Mouse (Mus musculus): ENCODE data around the gene Tmem140.
A peak's percentile ranks its signal among the peaks of the same experiment; 100 is the strongest.

Gene Tmem140

DNA sequence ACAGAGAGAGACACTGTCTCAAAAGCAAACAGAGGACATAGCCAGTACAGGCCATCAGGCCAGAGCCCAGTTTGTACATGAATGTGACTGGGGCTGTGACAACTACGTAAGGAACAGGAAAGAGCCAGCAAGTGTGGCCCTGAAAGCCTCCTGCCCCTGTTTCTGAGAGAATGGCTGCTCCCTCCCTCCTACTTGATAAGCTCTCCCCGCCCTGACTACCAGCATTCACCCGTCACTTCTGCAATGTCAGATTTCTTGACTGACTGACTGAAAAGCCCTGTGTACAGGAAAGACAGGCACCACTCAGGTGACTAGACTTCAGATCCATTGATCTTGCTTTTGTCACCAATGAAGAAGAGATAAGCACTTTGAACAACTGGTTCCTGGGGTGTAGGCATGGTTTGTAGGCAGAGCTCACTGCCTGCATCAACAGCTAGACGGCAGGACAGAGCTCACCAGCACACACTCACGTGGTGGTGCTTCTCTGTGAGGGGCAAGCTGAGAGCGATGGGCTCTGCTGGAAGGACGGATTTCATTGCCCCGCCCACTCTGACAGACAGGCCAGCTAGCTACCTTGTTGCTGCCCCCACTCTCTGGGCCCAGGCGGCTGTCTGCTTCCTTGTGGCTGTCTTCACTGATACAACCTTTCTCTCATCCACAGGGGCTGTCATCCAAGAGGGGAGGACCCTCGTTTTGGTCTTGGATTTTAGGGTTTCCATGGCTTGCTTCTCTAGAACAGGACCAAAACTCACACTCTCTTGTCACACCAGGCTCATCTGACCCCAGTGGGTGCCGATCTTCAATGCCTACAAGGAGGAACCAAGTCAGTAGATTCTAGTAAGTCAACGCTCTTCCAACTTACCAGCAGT lies 13.3 kb downstream of the Tmem140 start:
- DNase-seq (ENCODE audit: low read depth, low spot score) = no peak

DNA sequence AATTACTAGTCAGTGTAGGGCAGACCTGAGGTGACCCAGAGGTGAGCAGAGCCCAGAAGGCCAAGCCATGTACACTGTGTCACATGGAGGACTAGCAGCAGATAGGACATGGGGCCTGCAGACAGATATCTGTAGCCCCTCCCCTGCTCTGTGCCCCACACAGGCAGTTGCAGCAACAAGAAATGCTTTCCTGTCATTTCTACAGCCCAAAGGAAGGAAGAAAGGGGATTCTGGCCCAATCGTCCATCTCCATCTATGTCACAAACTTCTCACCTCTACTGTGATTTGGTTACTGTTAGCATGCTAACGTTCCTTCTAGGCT lies 13.8 kb downstream of the Tmem140 start:
- DNase-seq (ENCODE audit: low read depth, low spot score) = no peak

DNA sequence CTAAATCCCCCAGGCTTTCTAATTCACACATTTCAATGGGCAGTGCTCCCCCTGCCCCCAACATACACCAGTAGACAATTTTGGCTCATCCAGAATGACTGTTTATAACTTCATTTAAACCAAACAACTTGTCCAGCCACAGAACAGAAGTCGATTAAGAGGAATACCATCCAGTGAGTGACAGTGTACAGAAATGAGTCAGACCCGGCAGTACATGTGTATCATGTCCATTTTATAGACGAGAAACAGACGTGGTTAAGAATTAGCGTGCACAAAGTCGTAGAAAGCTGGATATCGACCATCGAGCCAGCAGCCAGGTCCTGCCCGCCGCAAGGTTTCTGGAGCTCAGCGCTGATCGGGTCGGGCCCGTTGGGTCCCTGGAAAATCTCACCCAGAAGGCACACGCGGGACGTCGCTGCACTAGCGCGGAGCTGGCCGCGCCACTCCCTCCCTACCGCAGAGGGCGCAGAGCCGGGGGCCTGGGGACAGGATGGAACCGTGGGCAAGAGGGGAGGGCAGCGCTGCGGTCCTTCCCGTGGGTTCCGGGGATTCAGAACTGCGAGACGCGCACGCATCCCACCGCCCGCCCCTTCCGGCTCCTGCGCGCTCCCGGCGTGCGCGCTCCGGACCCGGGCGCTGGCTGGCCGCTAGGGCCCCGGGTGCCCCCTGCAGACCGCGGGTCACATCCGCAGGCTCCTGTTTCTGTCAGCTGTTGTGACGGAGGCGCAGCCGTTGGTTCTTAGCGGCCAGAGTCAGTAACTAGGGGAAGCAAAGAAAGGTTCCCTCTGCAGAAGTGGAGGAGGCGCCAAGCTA lies 14.8 kb downstream of the Tmem140 start, which contains the start of gene Cyren:
TSS of gene Cyren (minus strand) at position 552 of the 813 bp plus-strand sequence.
- peak; percentile 96 for DNase-seq (ENCODE audit: low read depth, low spot score)

DNA sequence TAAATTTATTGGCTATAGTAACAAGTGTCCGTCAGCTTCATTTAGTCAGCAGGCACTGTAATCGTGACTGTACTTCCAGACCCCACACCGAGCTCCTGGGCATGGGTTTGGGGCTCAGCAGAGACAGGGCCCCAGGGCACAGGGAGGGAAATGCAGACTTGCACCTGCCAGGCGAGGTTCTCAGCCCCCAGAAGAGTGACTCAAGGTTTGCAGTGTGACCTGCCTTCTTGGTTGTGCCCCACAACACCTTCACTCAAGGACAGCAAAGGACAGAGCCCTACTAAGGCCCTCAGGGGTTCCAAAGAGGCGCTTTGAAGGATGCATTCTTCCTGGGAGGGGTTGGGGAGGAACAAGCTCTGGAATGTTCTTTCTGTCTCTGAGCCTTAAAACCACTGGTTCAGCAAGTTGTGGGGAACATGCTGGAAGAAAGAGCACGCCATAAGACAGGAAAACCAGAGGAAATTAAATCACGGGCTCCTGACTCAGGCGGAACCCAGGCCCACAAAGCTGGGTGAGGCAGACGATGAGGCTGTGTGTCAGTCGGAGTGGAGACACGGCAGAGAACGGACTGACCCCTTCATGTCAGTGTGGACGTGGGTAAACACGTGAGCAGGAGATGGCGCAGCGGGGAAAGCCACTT lies 16.3 kb downstream of the Tmem140 start:
- no peak for DNase-seq (ENCODE audit: low read depth, low spot score)

DNA sequence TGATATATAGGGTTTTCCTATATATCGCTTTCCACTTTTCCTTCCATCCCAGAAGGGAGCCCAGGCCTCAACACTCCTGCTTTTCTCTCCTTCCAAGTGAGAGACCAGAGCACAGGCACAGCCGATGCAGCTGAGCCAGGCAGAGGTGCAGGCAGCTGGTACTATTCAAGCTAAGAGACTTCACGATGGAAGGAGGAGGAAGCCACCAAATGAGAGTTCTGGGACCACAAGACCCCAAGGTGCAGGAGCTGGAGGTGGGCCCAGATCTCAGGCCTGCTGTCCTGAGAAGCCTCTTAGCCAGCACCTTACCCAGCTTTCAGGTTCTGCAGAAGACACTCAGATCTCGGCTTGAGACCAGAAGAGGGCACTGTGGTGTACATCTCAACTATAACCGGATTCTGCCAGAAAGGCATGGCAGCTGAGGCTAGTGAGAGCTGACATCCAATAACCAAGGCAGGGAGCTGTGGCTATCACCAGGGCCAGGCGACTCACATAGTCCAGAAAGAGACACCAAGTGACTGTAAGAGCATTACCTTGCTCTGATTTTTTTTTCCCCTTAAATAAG lies 17.0 kb downstream of the Tmem140 start:
- DNase-seq (ENCODE audit: low read depth, low spot score) = peak; percentile 87

DNA sequence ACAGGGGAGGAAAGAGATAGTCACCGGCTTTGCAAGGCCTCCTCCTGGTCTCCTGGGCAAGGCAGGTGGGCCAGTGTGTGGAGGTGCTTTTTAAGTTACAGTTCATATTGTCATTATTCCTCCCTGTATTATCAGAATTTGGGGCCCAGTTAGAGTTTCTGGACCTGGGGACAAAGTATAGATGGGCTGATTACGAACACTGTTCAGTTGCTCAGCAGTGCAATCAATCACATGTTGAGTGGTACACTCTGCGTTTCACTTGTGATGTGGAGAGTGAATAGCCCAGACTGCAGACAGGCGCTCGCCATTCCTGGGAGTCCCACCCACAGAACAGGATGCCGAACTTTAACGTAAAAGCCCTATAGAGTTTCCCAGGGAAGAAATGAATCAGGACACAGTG lies 21.8 kb downstream of the Tmem140 start:
- DNase-seq (ENCODE audit: low read depth, low spot score) = no peak

DNA sequence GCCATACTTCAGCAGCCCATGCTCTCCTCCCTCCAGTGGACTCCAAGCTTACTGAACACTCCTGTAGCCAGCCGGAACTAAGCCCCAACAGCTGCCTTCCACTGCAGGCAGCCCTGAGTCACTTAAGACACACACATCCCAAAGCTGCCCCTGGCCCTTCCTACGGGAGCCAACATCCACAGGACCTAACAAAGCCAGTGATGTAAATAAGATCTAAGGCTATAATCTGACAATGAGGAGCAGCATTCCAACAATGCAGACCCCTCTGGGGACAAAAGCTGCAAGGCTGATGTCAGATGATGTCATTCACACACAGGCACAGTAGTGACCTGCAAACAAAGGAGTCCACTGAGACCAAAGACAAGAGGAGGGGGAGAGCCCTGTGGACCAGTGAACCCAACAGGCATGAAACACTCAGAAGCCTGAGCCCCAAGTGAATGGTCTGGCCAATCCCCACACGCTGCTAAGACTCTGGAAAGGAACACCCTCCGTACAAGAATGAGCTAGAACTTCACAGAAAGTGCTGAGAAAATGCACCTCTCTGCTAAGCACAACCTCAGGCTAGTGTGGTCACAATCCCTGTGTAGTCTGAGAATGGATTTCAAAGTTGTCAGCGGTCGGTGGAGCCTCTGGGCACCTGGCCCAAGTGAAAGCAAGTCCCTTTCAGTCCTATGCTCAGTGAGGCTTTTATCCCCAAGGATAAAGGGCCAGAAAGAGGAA lies 24.3 kb downstream of the Tmem140 start:
- DNase-seq (ENCODE audit: low read depth, low spot score) = peak; percentile 79

DNA sequence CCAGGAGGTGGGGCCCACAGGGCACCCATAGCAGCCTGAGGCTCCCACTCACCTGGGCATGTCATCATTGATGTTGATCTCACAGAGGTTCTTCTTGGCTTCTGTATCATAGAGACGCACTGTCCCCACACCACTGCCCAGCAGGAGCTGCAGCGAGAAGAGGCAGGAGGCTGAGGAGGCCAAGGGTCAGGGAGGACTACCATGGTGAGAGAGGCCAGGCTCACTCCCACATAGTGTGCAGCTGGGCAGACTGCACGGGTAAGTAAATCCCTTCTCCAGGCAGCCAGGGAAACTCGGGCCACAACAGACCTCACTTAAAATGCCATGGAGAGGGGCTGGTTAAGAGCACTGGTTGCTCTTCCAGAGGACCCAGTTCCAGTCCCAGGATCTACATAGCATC lies 26.2 kb downstream of the Tmem140 start:
- no peak for DNase-seq (ENCODE audit: low read depth, low spot score)

DNA sequence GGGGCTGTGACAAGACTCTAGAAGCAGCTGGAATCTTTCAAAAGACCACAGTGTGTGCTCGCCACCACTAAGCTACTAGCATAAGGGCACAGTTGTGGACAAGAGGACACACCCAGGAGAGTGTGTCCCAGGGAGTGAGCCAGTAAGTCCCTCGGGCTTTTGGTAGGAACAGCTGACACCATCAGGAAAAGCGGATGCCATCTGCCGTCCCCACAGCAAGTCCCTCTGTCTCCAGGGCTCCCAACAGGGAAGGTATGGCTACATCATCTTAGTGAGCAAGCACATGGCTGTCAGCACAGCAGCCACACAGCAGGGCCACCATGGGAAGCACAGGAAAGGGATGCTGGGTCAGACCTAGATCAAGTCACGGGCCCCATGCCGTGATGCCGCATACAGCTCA lies 32.6 kb downstream of the Tmem140 start:
- DNase-seq (ENCODE audit: low read depth, low spot score) = peak; percentile 48

DNA sequence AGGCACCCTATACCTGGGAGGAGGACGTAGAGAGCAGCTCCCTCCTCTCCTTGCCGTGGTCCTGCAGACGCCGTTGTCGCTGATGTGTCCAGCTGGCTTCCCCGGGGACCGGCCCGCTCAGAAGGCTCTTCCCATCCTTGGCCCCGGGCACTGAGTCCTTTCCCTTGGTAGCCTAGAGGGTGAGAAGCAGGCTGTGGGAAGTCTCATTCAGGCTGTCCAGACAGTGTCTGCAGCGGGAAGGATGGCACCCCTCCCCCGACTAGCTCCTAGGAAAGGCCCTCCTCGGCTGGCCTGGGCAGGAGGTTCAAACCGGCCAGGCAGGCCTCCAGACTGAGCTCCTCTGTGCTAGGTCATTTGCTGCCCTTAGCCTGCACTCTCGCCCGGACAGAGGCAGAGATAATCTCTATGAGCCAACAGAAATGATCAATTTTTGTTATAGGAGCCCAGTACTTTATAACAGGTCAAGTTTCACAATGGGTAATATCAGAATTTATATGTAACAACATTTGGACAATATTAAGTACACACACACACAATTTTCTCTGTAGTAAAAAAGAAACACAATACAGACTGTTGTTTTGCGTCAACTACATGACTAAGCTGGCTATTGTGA lies 33.3 kb downstream of the Tmem140 start:
- no peak for DNase-seq (ENCODE audit: low read depth, low spot score)

DNA sequence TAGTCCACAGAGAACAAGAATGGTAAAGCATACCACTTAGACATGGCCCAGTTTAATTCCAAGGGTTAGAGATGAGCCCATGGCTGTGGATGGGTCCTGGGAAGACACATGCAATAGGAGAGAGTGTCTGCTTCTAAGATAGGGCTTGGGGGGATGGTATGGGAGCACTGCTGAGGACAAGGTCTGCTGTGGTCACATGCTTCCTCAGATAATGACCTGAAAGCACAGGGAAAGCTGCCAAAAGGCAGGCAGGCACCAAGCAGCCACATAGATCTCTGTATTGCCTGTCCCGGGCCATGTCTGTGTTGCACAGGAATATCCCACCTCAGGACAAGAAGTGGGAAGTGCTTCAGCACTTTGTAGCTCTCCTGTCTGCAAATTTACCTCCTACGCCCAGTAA lies 36.2 kb downstream of the Tmem140 start:
- no peak for DNase-seq (ENCODE audit: low read depth, low spot score)

DNA sequence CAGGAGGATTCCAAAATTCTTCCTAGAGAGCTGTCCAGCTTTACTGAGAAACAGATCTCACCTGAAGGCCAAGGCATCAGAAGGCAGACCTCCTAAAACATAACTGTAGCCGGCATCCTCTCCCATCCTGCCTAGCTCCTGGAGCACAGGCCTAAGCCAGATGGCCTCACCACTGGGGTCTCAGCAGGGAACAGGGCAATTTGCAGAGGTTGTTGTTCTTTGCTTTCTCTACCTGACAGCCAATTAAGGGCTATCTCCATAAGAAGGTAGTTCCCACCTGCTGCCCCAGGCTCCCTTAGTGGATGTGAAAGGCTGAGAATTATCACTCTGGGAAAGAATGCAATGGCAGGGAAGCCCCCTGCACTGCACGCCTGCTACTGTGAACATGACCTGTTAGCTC lies 38.0 kb downstream of the Tmem140 start:
- DNase-seq (ENCODE audit: low read depth, low spot score) = peak; percentile 43

DNA sequence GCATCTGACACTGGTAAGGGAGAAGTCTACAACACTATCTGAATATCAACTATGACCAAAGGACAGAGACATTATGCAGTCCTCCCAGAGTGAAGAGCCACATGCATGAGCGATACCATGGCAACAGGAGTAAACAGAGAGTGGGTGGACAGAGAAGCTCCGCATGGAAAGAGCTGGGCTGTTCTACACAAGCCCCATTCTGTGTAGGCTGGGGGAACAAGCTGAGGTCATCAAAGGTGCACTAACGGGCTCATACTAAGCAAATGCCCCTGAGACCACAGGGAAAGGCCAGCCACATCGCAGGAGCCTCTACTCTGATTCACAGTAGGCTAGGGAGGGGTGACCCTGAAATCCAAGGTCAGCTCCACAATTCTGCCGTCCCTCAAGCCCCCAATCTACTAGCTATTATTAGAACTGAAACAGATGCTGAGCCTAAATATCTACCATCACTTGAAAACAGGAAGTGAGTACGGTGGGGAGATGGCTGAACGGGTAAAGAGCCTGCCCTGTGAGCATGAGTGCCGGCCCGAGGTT lies 39.0 kb downstream of the Tmem140 start:
- peak; percentile 74 for DNase-seq (ENCODE audit: low read depth, low spot score)

DNA sequence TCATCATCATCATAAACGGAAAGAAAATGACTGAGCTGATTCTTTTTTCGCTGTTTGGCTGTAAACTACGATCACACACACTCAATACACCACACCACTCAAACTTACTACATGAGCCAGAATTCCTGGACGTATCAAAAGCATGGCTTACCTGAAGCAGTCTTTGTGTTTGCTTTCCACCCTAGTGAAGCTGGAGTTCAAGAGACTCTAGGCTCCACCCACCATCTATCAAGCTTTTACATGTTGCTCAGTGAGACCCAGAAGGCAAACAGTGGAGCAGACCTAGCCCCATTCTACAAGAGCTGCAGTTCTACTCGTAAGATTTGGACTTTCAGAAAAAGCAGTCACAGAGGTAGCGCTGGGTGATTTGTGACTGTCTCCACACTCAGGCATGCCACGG lies 39.6 kb downstream of the Tmem140 start:
- no peak for DNase-seq (ENCODE audit: low read depth, low spot score)

DNA sequence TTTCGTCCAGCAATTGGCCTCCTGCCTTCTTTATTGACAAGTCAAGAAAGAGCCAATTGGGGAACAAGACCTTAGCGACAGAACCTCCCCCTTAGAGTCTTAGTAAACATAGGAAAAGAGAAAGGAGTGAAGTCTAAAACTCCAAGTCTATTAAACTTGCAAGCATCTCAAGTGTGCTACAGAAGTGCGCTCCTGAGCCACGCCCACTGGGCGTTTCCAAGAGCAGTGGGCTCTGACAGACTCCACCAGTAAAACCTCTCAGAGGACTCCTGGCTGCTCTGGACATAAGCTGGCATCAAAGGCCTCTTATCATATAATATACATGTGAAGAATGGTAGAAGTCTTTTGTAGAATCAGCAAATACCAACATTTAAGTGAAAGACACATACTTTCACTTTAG lies 40.5 kb downstream of the Tmem140 start:
- DNase-seq (ENCODE audit: low read depth, low spot score) = no peak

DNA sequence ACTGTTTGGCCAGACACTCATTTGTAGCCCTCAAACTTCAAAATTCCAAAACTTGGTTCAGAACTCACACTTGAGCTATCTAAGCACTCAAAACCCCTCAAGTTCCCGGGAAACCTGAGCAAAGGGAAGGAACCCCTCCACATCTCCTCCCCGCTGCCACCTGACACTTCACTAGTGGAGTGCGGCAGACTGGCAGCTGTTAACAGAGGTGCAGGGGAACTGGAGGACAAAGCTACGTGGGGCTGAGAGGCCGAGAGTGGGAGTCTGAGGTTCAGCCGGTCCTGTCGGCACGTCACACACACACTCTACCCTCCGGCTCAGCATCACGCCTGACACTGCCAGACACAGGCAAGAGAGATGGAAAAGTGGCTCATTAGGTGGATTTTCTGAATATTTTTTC lies 40.9 kb downstream of the Tmem140 start:
- DNase-seq (ENCODE audit: low read depth, low spot score) = no peak

DNA sequence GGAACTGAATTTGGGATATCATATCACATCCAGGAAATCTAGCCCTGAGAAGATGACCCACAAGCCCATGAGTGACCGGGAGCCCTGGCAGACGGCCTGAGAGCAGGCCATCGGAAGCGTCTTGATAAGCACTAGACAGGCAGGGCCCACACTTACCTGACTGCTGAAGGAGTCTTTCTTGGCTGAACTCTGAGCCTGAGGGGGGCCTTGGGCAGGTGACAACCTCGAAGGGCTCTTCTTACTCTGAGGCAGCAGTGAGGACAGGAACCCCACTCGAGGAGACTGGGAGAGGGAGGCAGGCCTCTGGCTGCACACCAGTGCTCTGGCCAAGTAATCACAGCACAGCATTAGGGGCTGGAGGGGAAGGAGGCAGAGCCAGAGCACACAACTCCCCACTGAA lies 41.4 kb downstream of the Tmem140 start:
- DNase-seq (ENCODE audit: low read depth, low spot score) = no peak

DNA sequence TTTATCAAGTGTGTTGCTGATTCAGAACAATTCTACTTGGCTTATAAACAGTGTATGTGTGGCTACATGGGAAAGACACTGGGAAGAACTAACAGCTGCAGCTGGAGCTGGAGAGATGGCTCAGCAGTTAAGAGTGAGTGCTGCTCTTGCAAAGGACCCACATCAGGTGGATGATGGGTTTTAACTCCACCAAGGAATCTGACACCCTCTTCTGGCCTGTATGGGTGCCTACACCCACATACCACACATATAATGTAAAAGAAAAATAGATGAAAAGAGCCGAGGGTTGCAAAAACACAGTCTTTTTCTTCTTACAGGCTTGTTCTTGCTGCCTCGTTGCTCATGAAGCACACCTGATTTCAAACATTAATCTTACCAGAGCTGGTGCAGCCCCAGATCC lies 43.2 kb downstream of the Tmem140 start:
- DNase-seq (ENCODE audit: low read depth, low spot score) = no peak

DNA sequence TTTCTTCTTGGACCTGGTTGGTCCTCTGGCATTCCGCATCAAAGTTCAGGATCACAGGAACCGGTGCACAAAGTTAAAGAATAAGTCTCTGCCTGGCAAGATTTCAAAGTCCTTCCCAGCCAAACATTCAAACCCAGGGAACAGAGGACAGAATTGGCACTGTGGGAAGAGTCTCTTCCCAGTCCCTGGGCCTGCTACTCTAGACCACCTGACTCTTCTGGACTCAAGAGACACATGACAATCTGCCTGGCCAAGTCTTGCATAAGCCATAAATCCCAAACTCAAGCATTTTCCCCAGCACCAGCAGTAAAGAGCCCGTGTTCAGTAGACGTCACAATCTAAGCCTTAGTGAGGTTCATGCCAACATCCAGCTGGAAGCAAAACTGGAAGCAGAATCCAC lies 43.7 kb downstream of the Tmem140 start:
- peak; percentile 36 for DNase-seq (ENCODE audit: low read depth, low spot score)

DNA sequence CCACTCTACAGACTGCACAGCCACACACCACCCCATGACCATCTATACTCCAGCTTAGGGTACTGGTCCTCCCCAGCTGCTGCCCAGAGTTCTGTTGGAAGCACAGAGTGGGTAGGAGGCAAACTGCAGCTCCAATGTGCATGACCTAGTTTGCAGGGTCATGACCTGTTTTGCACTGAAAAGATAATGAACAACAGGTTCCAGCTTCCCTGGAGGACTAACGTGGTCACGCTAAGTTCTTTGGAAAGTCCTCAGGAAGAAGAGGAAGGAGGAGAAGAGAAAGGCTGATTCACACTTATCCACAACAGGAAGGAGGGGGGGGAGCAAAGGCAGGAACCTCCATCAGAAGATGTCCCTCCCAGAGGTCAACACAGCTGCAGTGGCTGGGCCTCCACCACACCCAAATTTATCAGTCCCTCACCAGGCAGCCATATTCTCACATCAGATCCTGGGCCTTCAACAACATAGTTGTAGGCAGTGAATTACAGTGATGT lies 44.2 kb downstream of the Tmem140 start:
- DNase-seq (ENCODE audit: low read depth, low spot score) = no peak
